ENCODE assay signal across 8 mouse cellular contexts in genomic region chr10:80156752-80157053, GRCm38 (mm10). TPM values are rescaled to one million over a fixed set of nuclear protein-coding genes. Genes with fewer than 3 reads are reported as not detected.
DNase-seq lines count a peak whose midpoint lies in the region; ATAC-seq and TF ChIP-seq lines count a peak whose summit lies in the region.

No protein-coding gene starts in this region.

- H3K36me3 ChIP-seq in forebrain, embryonic 11.5 days (ENCODE audit: control insufficient read depth, insufficient read depth, low read length): peaks cover 47% of the 10 kb centered on the region
- H3K36me3 ChIP-seq in intestine, postnatal 0 days (ENCODE audit: control insufficient read depth, insufficient read depth): peaks cover 53% of the 10 kb centered on the region
- peaks cover 57% of the 10 kb centered on the region for H3K36me3 ChIP-seq in midbrain, embryonic 11.5 days (ENCODE audit: control insufficient read depth, insufficient read depth, low read length)

- H3K4me2 ChIP-seq in forebrain, embryonic 11.5 days (ENCODE audit: low read depth, low read length, severe bottlenecking): 0 out of 2 replicates have a peak overlapping the region, but pooled peaks have one; percentile 9
- H3K4me2 ChIP-seq in intestine, postnatal 0 days (replicated peaks; ENCODE audit: low read depth): 0 out of 2 replicates have a peak overlapping the region, but pooled peaks have one; percentile 3
- H3K4me2 ChIP-seq in midbrain, embryonic 11.5 days: no peak overlapping the region

- 73% methylated on average over 7 of the region's 7 CpGs for WGBS in forebrain, embryonic 11.5 days
- 56% methylated on average over 7 of the region's 7 CpGs for WGBS in intestine, postnatal 0 days
- WGBS in midbrain, embryonic 11.5 days: 66% methylated on average over 7 of the region's 7 CpGs

- no peaks in the 10 kb centered on the region for H3K9me3 ChIP-seq in forebrain, embryonic 11.5 days (ENCODE audit: control insufficient read depth, low read length)
- no peaks in the 10 kb centered on the region for H3K9me3 ChIP-seq in intestine, postnatal 0 days (ENCODE audit: control insufficient read depth)
- no peaks in the 10 kb centered on the region for H3K9me3 ChIP-seq in midbrain, embryonic 11.5 days (ENCODE audit: control insufficient read depth, low read length)

- no peak for TF ChIP-seq CTCF in intestine, postnatal 0 days (IDR thresholded peaks at IDR 0.05; ENCODE audit: low read depth)

- H3K4me1 ChIP-seq in forebrain, embryonic 11.5 days (replicated peaks; ENCODE audit: control insufficient read depth, insufficient read depth, low read length): peaks cover 76% of the 10 kb centered on the region
- peaks cover 50% of the 10 kb centered on the region for H3K4me1 ChIP-seq in intestine, postnatal 0 days (replicated peaks; ENCODE audit: control insufficient read depth, insufficient read depth, low read length)
- H3K4me1 ChIP-seq in midbrain, embryonic 11.5 days (ENCODE audit: control insufficient read depth, insufficient read depth, low read length): peaks cover 75% of the 10 kb centered on the region

- no peaks in the 10 kb centered on the region for H3K27me3 ChIP-seq in forebrain, embryonic 11.5 days (ENCODE audit: control insufficient read depth, insufficient read depth, low read length)
- H3K27me3 ChIP-seq in intestine, postnatal 0 days (replicated peaks; ENCODE audit: control insufficient read depth, insufficient read depth, low read length): no peaks in the 10 kb centered on the region
- no peaks in the 10 kb centered on the region for H3K27me3 ChIP-seq in midbrain, embryonic 11.5 days (ENCODE audit: control insufficient read depth, insufficient read depth, low read length)

- DNase-seq in gastrocnemius, postnatal 14 days: peak; percentile 38
- DNase-seq in gastrocnemius, adult 18-20 months (ENCODE audit: low spot score): no peak
- DNase-seq in forebrain, embryonic 11.5 days (ENCODE audit: low spot score): no peak
- no peak for DNase-seq in midbrain, embryonic 11.5 days (ENCODE audit: low spot score, missing footprints)
- DNase-seq in layer of hippocampus, postnatal 25 days (ENCODE audit: extremely low spot score in 1 of 2, low spot score in 1 of 2): no peak
- DNase-seq in frontal cortex, adult 2 months (ENCODE audit: extremely low spot score in 1 of 2, low spot score in 1 of 2): no peak
- DNase-seq in natural killer cell, adult 2 months (ENCODE audit: low spot score in 2 of 2): no peak

- H3K27ac ChIP-seq in forebrain, embryonic 11.5 days (ENCODE audit: low read depth, low read length): peak overlapping the region; percentile 39; the same call in 1 of the 2 replicates
- peak overlapping the region; percentile 92; the same call in 1 of the 2 replicates for H3K27ac ChIP-seq in intestine, postnatal 0 days (ENCODE audit: low read depth, low read length)
- H3K27ac ChIP-seq in midbrain, embryonic 11.5 days (ENCODE audit: low read depth, low read length): peak overlapping the region; percentile 76; the same call in 1 of the 2 replicates

- H3K9ac ChIP-seq in forebrain, embryonic 11.5 days (ENCODE audit: low read length): no peak overlapping the region
- no peak overlapping the region for H3K9ac ChIP-seq in intestine, postnatal 0 days (ENCODE audit: low read depth, low read length)
- no peak overlapping the region for H3K9ac ChIP-seq in midbrain, embryonic 11.5 days (ENCODE audit: low read length)

- no peak overlapping the region for H3K4me3 ChIP-seq in forebrain, embryonic 11.5 days (ENCODE audit: low read depth, low read length)
- no peak overlapping the region for H3K4me3 ChIP-seq in intestine, postnatal 0 days (ENCODE audit: low read depth, low read length)
- H3K4me3 ChIP-seq in midbrain, embryonic 11.5 days (ENCODE audit: low read depth, low read length): no peak overlapping the region

- intact Hi-C loops in gastrocnemius, postnatal 14 days (cut with DNase I; ENCODE audit: low total_unique reads): no loop called here

- no peak for ATAC-seq in forebrain, embryonic 11.5 days (replicated peaks; ENCODE audit: low FRiP score)
- no peak for ATAC-seq in intestine, postnatal 0 days
- no peak for ATAC-seq in midbrain, embryonic 11.5 days (ENCODE audit: low FRiP score)

RNA-seq across cellular contexts. Expression of gene Midn, which starts 8.6 kb away (rescaled TPM):
- total RNA-seq in gastrocnemius, postnatal 14 days (2021): 10 to 100 TPM; 40.3 to 43.6 TPM
- total RNA-seq in gastrocnemius, adult 18-20 months (2021): 10 to 100 TPM; 40.6 to 47.9 TPM
- 58.3 and 66.4 TPM in 2 replicates for polyA plus RNA-seq in forebrain, embryonic 11.5 days (2014; fragmentation: Nextera tagmentation; extraction: Ambion mirVana)
- polyA plus RNA-seq in intestine, postnatal 0 days (2015; fragmentation: Nextera tagmentation; extraction: Ambion mirVana): 18.1 and 19.5 TPM in 2 replicates
- polyA plus RNA-seq in midbrain, embryonic 11.5 days (2014; fragmentation: Nextera tagmentation; extraction: Ambion mirVana): 66.0 and 71.3 TPM in 2 replicates
- total RNA-seq in layer of hippocampus, postnatal 25 days (2021): 10 to 100 TPM; 61.4 to 82.4 TPM
- 36.5 and 43.7 TPM in 2 replicates for polyA plus RNA-seq in frontal cortex, adult 2 months (2012; rRNA removed)

RNA-seq across cellular contexts. Expression of gene Cirbp, which starts 9.1 kb away (rescaled TPM):
- 10 to 100 TPM; 41.4 to 41.5 TPM for total RNA-seq in gastrocnemius, postnatal 14 days (2021)
- 10 to 100 TPM; 28.9 to 37.5 TPM for total RNA-seq in gastrocnemius, adult 18-20 months (2021)
- polyA plus RNA-seq in forebrain, embryonic 11.5 days (2014; fragmentation: Nextera tagmentation; extraction: Ambion mirVana): 82.0 and 83.4 TPM in 2 replicates
- 222 and 228 TPM in 2 replicates for polyA plus RNA-seq in intestine, postnatal 0 days (2015; fragmentation: Nextera tagmentation; extraction: Ambion mirVana)
- polyA plus RNA-seq in midbrain, embryonic 11.5 days (2014; fragmentation: Nextera tagmentation; extraction: Ambion mirVana): 81.5 and 87.1 TPM in 2 replicates
- 10 to 100 TPM; 69.5 to 97.5 TPM for total RNA-seq in layer of hippocampus, postnatal 25 days (2021)
- 212 and 226 TPM in 2 replicates for polyA plus RNA-seq in frontal cortex, adult 2 months (2012; rRNA removed)

RNA-seq across cellular contexts. Expression of gene 1600002K03Rik, which starts 16.0 kb away (rescaled TPM):
- total RNA-seq in gastrocnemius, postnatal 14 days (2021): 1 to 10 TPM; 3.3 to 4.2 TPM
- total RNA-seq in gastrocnemius, adult 18-20 months (2021): 1 to 10 TPM; 5.4 to 6.5 TPM
- polyA plus RNA-seq in forebrain, embryonic 11.5 days (2014; fragmentation: Nextera tagmentation; extraction: Ambion mirVana): 6.4 and 8.3 TPM in 2 replicates
- polyA plus RNA-seq in intestine, postnatal 0 days (2015; fragmentation: Nextera tagmentation; extraction: Ambion mirVana): 12.7 and 13.9 TPM in 2 replicates
- polyA plus RNA-seq in midbrain, embryonic 11.5 days (2014; fragmentation: Nextera tagmentation; extraction: Ambion mirVana): 8.0 and 8.7 TPM in 2 replicates
- 1 to 10 TPM; 5.8 to 6.2 TPM for total RNA-seq in layer of hippocampus, postnatal 25 days (2021)
- 14.3 and 15.8 TPM in 2 replicates for polyA plus RNA-seq in frontal cortex, adult 2 months (2012; rRNA removed)

RNA-seq across cellular contexts. Expression of gene Cbarp, which starts 16.1 kb away (rescaled TPM):
- 1 to 10 TPM; 1.6 TPM for total RNA-seq in gastrocnemius, postnatal 14 days (2021)
- total RNA-seq in gastrocnemius, adult 18-20 months (2021): 1 to 10 TPM; 1.6 to 1.9 TPM
- polyA plus RNA-seq in forebrain, embryonic 11.5 days (2014; fragmentation: Nextera tagmentation; extraction: Ambion mirVana): 10.4 and 15.0 TPM in 2 replicates
- polyA plus RNA-seq in intestine, postnatal 0 days (2015; fragmentation: Nextera tagmentation; extraction: Ambion mirVana): 2.1 and 2.7 TPM in 2 replicates
- 11.1 and 11.8 TPM in 2 replicates for polyA plus RNA-seq in midbrain, embryonic 11.5 days (2014; fragmentation: Nextera tagmentation; extraction: Ambion mirVana)
- 100 to 1,000 TPM; 399 to 401 TPM for total RNA-seq in layer of hippocampus, postnatal 25 days (2021)
- 252 and 288 TPM in 2 replicates for polyA plus RNA-seq in frontal cortex, adult 2 months (2012; rRNA removed)

RNA-seq across cellular contexts. Expression of gene Atp5d, which starts 18.3 kb away (rescaled TPM):
- 100 to 1,000 TPM; 657 to 736 TPM for total RNA-seq in gastrocnemius, postnatal 14 days (2021)
- 100 to 1,000 TPM; 573 to 611 TPM for total RNA-seq in gastrocnemius, adult 18-20 months (2021)
- polyA plus RNA-seq in forebrain, embryonic 11.5 days (2014; fragmentation: Nextera tagmentation; extraction: Ambion mirVana): 401 and 414 TPM in 2 replicates
- 1,009 and 1,013 TPM in 2 replicates for polyA plus RNA-seq in intestine, postnatal 0 days (2015; fragmentation: Nextera tagmentation; extraction: Ambion mirVana)
- polyA plus RNA-seq in midbrain, embryonic 11.5 days (2014; fragmentation: Nextera tagmentation; extraction: Ambion mirVana): 329 and 355 TPM in 2 replicates
- 100 to 1,000 TPM; 338 to 391 TPM for total RNA-seq in layer of hippocampus, postnatal 25 days (2021)
- 606 and 673 TPM in 2 replicates for polyA plus RNA-seq in frontal cortex, adult 2 months (2012; rRNA removed)

Comparison
In these comparisons a context has a peak if more than half of its experiments do, and no peak if none do; other contexts are left out.
1. H3K27ac ChIP-seq: peak in every context shown above with its lines; median percentile 92 in intestine, postnatal 0 days; 76 in midbrain, embryonic 11.5 days; 39 in forebrain, embryonic 11.5 days.